Mouse (Mus musculus) intestine, postnatal 0 days (tissue): ENCODE measurements at regions not wholly inside any gene's neighbourhood (a gene's known extent, or its start where the extent isn't known, plus 50 kb on each side); places are given as distances from the start of the nearest gene placed in this dataset.

Experiments
- ATAC-seq: fragments of 200-750 bp; cut with Nextera tagmentation; 2 replicates; pipeline ENCODE4 v1.8.0; 2017; ENCODE audit warnings: mild to moderate bottlenecking, moderate TSS enrichment, moderate library complexity
- H3K27ac ChIP-seq: fragments of 300-500 bp; sonication (generic); 2 replicates; pipeline ENCODE4 v1.5.1; 2014; ENCODE audit warnings: mild to moderate bottlenecking, low read depth, low read length, moderate library complexity
- H3K27me3 ChIP-seq: fragments of 300-500 bp; sonication (generic); replicated peaks from 2 replicates; pipeline ENCODE4 v1.6.1; 2014; ENCODE audit warnings: low read length, mixed read lengths; ENCODE audit not compliant: control insufficient read depth, insufficient read depth
- H3K36me3 ChIP-seq: fragments of 300-500 bp; sonication (generic); 2 replicates; pipeline ENCODE4 v1.6.1; 2014; ENCODE audit warnings: mild to moderate bottlenecking, moderate library complexity; ENCODE audit not compliant: control insufficient read depth, insufficient read depth
- H3K4me1 ChIP-seq: fragments of 300-500 bp; sonication (generic); replicated peaks from 2 replicates; pipeline ENCODE4 v1.6.1; 2014; ENCODE audit warnings: antibody characterized with exemption, low read length, mixed read lengths; ENCODE audit not compliant: control insufficient read depth, insufficient read depth
- H3K4me2 ChIP-seq: fragments of 300-500 bp; sonication (generic); replicated peaks from 2 replicates; pipeline ENCODE4 v1.6.1; 2014; ENCODE audit warnings: low read depth, mild to moderate bottlenecking, moderate library complexity
- H3K4me3 ChIP-seq: fragments of 300-500 bp; sonication (generic); 2 replicates; pipeline ENCODE4 v1.5.1; 2014; ENCODE audit warnings: low read depth, low read length
- H3K9ac ChIP-seq: fragments of 300-500 bp; sonication (generic); 2 replicates; pipeline ENCODE4 v1.6.1; 2014; ENCODE audit warnings: mild to moderate bottlenecking, low read depth, low read length
- H3K9me3 ChIP-seq: fragments of 300-500 bp; sonication (generic); 2 replicates; pipeline ENCODE4 v1.6.1; 2016; ENCODE audit warnings: mixed run types; ENCODE audit not compliant: control insufficient read depth
- CTCF ChIP-seq: sonication (generic); IDR thresholded peaks from 2 replicates; pipeline ENCODE4 v1.5.1; 2016; ENCODE audit warnings: low read depth, mild to moderate bottlenecking, control low read depth, antibody characterized with exemption, moderate library complexity
- whole genome bisulfite sequencing: fragments of 180-500 bp; shearing (Covaris S2); extraction: QIAGEN DNeasy Blood & Tissue Kit; methylation state at CpG from one replicate; pipeline ENCODE4 v1.1.7; 2014; 5-methylcytosine and 5-hydroxymethylcytosine counted together

- Histone ChIP-seq H3K36me3 (no peaks in the 10 kb centered on the region), H3K9ac (no peak overlapping the region), H3K9me3 (no peaks in the 10 kb centered on the region), H3K4me2 (no peak overlapping the region), H3K27me3 (no peaks in the 10 kb centered on the region), H3K27ac (no peak overlapping the region), H3K4me3 (no peak overlapping the region), H3K4me1 (no peaks in the 10 kb centered on the region)
- no peak for ATAC-seq
- WGBS, result 93% methylated on average over 3 of the region's 3 CpGs
- TF ChIP-seq CTCF, result no peak
Observed at GRCm38 (mm10) chr2:74378709-74379108, 200.5 kb downstream of the Lnpk start.

- no peaks in the 10 kb centered on the region for H3K9me3 ChIP-seq
- H3K4me3 ChIP-seq, result no peak overlapping the region
- no peak overlapping the region for H3K27ac ChIP-seq
- no peak for TF ChIP-seq CTCF
- no peaks in the 10 kb centered on the region for H3K36me3 ChIP-seq
- no peak overlapping the region for H3K4me2 ChIP-seq
- no peaks in the 10 kb centered on the region for H3K27me3 ChIP-seq
- H3K9ac ChIP-seq, result no peak overlapping the region
- no peaks in the 10 kb centered on the region for H3K4me1 ChIP-seq
- WGBS, result 65% methylated on average over 1 of the region's 1 CpGs
- ATAC-seq, result no peak
Observed at GRCm38 (mm10) chr2:74373938-74374337, 205.3 kb downstream of the Lnpk start.

DNA sequence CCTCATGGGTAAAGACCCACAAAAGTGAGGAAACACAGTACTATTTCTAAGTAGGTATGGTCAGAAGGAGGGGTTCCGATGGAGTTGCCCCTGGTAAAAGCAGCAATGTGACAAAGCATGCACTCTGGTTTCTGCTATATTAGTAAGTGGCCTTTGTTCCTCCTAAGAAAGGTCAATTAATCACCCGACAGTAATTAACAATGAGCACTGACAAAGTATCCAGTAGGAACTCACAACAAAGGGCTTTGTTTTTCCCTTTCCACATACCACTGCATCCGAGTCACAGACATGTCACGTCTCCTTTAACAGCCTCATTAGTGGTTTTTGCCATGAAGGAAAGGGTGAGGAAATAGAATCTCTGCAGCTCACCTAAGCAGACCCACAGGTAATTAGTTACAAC, 206.2 kb downstream of the Lnpk start:
- no peak overlapping the region for H3K4me2 ChIP-seq
- no peaks in the 10 kb centered on the region for H3K4me1 ChIP-seq
- H3K9me3 ChIP-seq, result no peaks in the 10 kb centered on the region
- no peak for ATAC-seq
- H3K27me3 ChIP-seq, result no peaks in the 10 kb centered on the region
- no peak overlapping the region for H3K4me3 ChIP-seq
- H3K27ac ChIP-seq, result no peak overlapping the region
- no peak overlapping the region for H3K9ac ChIP-seq
- WGBS, result 76% methylated on average over 4 of the region's 4 CpGs
- no peak for TF ChIP-seq CTCF
- H3K36me3 ChIP-seq, result no peaks in the 10 kb centered on the region

- 92% methylated on average over 2 of the region's 2 CpGs for WGBS
- H3K36me3 ChIP-seq, result no peaks in the 10 kb centered on the region
- H3K27me3 ChIP-seq, result no peaks in the 10 kb centered on the region
- H3K27ac ChIP-seq, result no peak overlapping the region
- no peak overlapping the region for H3K4me2 ChIP-seq
- no peak for TF ChIP-seq CTCF
- no peak overlapping the region for H3K9ac ChIP-seq
- no peaks in the 10 kb centered on the region for H3K9me3 ChIP-seq
- H3K4me1 ChIP-seq, result no peaks in the 10 kb centered on the region
- H3K4me3 ChIP-seq, result no peak overlapping the region
- no peak for ATAC-seq
Observed at GRCm38 (mm10) chr2:74363255-74363654, 216.0 kb downstream of the Lnpk start.

- TF ChIP-seq CTCF, result no peak
- H3K27me3 ChIP-seq, result no peaks in the 10 kb centered on the region
- H3K36me3 ChIP-seq, result no peaks in the 10 kb centered on the region
- H3K9me3 ChIP-seq, result no peaks in the 10 kb centered on the region
- ATAC-seq, result no peak
- WGBS, result 74% methylated on average over 8 of the region's 8 CpGs
- no peak overlapping the region for H3K9ac ChIP-seq
- H3K27ac ChIP-seq, result no peak overlapping the region
- H3K4me2 ChIP-seq, result no peak overlapping the region
- no peak overlapping the region for H3K4me3 ChIP-seq
- H3K4me1 ChIP-seq, result no peaks in the 10 kb centered on the region
Observed at GRCm38 (mm10) chr2:74354591-74354990, 224.6 kb downstream of the Lnpk start.

GRCm38 (mm10) chr2:74349809-74350208, 229.4 kb downstream of the Lnpk start:
- no peak overlapping the region for H3K27ac ChIP-seq
- H3K27me3 ChIP-seq, result no peaks in the 10 kb centered on the region
- no peaks in the 10 kb centered on the region for H3K4me1 ChIP-seq
- no peak overlapping the region for H3K4me3 ChIP-seq
- ATAC-seq, result no peak
- H3K9ac ChIP-seq, result no peak overlapping the region
- WGBS, result 74% methylated on average over 6 of the region's 6 CpGs
- no peak for TF ChIP-seq CTCF
- H3K36me3 ChIP-seq, result no peaks in the 10 kb centered on the region
- H3K9me3 ChIP-seq, result no peaks in the 10 kb centered on the region
- no peak overlapping the region for H3K4me2 ChIP-seq

DNA sequence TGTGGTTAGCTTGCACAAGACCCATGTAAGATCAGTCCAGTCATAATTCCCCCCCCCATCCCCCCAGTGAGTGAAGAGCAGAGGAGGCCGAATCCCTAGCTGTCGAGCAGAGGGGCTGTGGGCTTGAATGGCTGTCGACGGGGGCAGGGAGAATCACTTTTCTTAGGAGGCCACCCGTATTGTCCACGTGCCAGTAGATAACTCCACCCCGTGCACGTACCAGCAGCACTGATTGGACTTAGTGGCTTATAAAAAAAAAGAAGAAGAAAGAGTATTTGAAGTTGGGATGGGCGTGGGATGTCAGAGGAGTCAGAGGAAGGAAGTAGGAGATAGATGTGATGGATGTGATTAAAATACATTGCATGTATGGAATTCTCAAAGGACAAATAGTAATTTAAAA, 272.9 kb downstream of the Lnpk start:
- Histone ChIP-seq H3K4me1 (no peaks in the 10 kb centered on the region), H3K9ac (no peak overlapping the region), H3K27ac (no peak overlapping the region), H3K36me3 (no peaks in the 10 kb centered on the region), H3K9me3 (no peaks in the 10 kb centered on the region), H3K27me3 (no peaks in the 10 kb centered on the region), H3K4me3 (no peak overlapping the region), H3K4me2 (no peak overlapping the region)
- 89% methylated on average over 9 of the region's 9 CpGs for WGBS
- ATAC-seq, result no peak
- TF ChIP-seq CTCF, result no peak
